Mouse (Mus musculus) kidney, adult 18-20 months (tissue): Measurements from ENCODE around the gene Nalcn.

Experiments
- DNase-seq: peaks from one replicate; pipeline ENCODE4 v3.0.0; 2021

Gene Nalcn

DNA sequence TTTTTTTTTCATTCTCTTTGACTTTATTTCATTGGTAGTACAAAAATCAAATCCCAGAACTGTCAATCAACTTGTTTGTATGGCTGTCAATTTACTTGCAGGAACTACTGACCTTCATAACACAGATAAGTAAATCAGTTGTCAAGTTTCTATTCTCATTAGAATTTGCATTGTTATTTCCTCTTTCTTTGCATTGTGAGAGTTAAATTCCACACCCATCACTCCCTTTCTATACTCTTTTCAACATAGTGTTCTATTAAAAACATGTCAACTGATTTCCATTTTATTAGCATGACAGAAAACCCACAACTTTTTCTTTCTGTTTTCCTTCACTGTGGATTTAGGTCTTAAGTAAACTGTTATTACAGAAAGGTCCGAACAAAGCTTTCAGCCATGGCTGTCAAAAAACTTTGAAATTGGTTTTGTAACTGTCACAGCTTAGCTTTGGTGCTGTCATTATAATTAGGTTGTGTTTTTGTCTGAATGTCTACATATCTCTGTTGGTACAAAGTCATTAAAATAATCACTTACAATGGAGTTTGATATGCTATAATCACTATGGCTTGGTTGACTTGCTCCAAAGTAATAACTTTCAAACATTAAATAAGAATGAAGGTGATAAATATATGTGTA, 138.3 kb downstream of the Nalcn start:
- DNase-seq: no peak

DNA sequence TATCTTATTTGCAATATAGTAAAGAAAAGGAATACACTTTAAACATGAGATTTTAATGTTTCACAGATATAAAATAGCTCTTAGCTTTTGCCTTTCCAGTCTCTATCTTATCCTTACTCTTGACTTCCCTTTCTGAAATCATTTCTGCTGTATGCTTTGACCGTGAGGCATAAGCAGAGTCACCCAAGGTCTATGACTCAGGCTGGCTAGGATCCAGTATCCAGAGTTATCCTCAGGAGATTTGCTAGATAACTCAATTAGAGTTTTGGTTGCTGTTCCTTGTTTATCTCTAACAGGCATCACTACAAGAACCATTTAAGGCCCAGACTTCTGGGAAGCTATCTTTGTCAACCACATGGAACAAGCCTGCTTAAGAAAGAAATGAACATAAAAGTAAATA, 164.9 kb downstream of the Nalcn start:
- DNase-seq: no peak

DNA sequence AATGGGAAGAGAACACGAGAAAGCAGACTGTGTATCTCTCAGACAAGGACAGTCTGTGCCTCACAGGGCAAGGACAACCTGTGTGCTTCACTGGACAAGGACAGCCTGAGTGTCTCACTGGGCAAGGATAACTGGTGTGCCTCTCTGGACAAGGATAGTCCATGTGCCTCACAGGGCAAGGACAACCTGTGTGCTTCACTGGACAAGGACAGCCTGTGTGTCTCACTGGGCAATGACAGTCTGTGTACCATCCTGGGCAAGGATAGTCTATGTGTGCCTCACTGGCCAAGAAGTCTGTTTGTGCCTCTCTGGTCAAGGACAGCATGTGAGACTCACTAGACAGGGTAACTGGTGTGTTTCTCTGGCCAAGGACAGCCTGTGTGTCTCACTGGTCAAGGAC, 180.9 kb downstream of the Nalcn start:
- no peak for DNase-seq

DNA sequence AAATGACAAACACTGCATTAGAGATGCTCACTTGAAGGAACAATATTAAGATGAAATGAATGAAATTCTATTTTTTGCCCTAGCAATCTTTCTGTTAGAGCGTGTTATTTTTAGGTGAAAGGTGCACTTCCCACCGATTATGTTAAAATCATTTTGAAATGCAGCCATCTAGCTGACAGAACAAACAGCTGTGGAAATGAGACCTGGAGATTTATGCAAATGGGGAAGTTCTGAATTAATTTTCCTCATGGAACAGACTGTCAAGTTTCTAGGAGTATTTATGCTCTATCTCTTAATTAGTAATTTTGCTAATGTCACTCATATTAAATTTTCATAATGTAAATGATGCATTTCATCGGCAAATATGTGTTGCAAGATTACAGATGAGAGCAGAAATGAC, 191.4 kb downstream of the Nalcn start:
- no peak for DNase-seq

DNA sequence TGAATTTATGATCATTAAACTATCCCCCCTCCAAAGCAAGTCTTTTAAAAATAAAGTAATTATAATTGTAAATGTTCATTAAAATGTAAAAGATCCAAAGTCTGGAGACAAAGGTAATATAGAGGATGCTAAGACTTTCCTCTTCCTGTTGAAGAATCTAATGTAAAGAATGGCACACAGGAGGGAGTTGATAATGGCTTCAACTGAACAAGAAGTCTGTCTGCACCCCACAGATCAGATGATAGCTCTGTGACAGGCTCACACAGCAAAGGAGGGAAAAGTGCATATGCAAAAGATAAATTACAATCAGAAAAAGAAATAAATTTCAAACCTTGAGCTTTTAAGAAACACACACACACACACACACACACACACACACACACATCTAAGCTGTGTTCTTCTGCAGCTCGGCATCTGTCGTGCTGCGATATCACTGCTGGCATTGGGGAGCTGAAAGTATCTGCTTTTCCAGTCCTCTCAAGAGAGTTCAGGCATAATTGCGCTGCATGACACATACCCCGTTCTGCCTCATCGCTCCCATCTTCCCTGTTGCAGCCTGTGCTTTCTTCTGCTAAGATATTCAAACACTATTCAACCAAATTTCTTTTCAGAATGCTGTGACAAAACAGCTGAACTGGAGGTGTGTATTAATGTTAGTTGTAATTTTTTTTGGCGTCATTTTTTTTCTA, 250.6 kb downstream of the Nalcn start:
- no peak for DNase-seq

DNA sequence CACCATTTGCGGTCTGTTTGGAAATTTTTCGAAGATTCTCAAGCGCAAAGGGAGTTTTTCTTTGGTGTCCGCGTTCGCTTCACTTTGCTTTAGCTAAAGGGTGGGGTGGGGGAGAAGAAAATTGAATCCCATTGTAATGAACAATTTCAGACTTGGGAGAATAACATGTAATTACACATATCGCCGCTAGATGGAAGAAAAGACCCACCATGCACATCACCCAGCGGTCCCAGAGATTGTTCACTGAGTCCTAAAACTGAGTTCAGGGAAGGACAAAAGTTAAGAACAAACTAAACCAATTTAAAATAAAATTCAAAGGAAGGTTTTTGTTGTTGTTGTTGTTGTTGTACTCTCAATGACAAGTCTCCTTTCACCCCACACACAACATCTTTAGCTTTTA, 255.4 kb downstream of the Nalcn start:
- DNase-seq: no peak

- no peak for DNase-seq
These were observed 267.3 kb downstream of the Nalcn start for GRCm38 (mm10) chr14:123359691-123360090.

DNA sequence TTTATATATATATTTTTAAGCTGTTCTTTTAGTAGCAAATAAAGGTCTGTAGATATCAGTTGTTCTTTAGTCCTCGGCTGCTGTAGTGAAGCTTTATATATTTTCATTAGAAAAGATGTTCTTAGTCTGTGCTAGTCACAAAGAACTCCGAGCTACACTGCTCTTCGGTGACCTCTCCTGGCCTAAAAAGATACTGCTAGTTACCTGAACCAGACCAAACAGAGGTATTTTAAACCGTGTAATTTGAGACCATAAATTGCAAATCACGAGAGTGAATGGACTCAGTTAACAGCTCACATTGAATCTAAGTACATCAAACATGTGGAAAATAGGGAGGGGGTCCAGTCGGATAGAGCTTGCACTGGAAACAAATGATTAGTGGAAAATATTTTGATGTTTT, 274.0 kb downstream of the Nalcn start:
- DNase-seq: no peak

DNA sequence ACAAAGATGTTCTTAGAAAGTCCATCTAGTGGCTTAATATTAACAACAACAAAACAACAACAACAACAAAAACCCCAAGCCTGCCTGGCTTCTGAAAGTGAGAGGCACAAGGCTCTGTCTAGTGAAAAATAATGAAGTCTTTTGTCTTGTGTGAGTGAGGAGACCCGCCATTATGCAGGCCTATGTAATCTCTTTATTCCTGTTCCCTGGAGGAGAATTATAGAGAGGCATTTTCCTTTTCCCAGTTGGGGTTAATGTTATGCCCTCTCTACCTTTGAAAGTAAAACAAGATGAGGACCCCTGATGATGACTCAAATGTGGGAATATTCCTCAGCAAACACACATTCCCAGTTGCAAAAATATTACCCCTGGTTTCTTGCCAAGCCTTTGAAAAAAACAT, 295.1 kb downstream of the Nalcn start:
- no peak for DNase-seq

- DNase-seq: no peak
These were observed 312.6 kb downstream of the Nalcn start for GRCm38 (mm10) chr14:123314369-123314768.

DNA sequence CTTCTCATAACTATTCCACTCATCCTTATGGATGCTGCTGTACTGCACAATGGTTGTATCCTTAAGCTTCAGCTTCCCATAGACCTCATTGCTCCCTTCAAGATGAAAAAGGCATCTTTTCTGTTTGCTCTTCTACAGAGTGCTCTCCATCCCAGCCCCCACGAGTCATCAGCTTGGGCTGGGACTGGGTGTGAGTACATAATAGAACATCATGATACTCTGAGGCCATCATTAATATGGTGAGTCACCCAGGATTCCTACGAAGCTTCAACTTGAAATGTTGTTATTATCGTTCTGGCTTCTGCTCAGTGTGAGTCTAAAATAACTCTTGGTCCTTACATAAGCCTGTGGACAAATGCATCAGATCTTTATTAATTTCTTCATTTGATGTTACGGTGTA, 314.6 kb downstream of the Nalcn start:
- no peak for DNase-seq

GRCm38 (mm10) chr14:123296068-123296467, 330.9 kb downstream of the Nalcn start:
- DNase-seq: no peak

DNA sequence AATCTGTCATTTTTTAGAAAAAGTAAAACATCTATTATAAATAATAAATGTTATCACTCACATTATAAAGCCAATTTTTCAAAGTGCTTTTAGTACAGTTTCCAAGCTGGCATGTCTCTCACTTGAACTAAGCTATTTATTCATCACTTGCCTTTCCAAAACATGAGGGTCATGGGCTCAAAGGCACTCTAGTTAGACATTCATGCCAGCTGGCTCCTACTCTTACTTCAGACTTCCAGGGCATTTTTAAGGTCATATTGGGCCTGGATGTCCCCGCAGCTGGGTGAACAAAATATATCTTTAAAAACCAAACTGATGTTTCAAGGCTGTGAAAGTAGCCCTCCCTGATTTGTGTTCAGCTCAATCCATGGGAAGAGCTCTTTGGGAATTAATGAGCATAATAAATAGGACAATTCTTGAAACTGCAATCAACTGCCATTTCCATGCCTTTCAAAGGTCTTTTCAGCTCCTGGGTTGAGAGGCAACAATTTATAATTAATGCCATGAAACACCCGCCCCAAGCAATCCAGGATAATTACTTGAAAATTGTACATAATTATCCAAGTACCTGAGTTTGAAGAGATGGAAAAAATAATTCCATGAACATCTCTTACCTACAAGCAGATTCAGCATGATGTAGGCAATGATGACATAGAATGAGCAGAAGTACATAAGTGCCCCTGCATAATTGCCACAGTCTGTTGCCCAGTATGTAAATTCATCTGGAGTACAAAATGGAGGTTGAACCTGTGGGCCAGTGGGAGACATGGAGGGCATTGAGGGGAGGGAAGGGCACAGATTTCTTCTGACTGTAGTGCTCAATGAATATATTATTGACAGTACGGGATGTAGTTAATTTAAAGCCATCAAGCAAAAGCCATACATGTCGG, 335.6 kb downstream of the Nalcn start:
- peak; percentile 8 for DNase-seq

GRCm38 (mm10) chr14:123282165-123282564, 344.8 kb downstream of the Nalcn start:
- no peak for DNase-seq

DNA sequence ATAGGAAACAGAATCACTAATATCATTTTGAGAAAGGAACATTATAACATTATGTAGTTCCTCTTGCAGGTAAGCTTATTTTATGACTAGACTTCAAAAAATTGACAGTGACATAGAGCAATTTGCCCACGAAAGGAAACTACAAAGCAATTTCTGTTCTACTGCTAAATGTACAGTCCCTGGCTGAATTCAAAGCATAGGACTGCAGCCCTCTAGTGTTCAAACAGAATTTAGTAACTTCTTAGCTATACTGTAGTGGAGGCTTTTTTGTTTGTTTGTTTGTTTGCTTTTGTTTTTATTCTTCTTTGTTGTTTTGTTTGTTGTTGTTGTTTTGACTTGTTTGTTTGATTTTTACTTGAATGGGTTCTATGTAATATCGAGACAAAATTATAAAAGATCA, 354.8 kb downstream of the Nalcn start:
- no peak for DNase-seq

GRCm38 (mm10) chr14:123240738-123241137, 386.2 kb downstream of the Nalcn start:
- no peak for DNase-seq

GRCm38 (mm10) chr14:123239945-123240344, 387.0 kb downstream of the Nalcn start:
- no peak for DNase-seq

DNA sequence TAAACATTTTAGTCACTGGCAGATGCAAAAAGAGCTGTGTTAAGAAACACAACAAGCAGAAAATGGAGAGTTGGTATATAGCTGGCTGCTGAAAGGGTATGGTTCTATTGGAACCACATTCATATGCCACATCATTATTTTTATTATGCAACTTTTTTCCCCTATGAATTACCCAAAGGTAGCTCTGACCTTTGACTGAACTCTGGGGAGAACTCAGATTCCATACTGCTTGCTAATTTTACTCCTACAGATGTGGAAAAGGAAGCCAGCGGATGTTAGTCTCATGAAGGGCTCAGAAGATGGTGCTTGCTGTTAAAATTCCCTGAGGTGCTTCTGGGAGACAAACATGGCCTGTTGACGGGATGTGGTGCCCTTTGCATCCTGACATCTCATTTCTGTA, 389.9 kb downstream of the Nalcn start:
- no peak for DNase-seq

- no peak for DNase-seq
These were observed 394.2 kb downstream of the Nalcn start for GRCm38 (mm10) chr14:123232630-123233206.
